Mouse (Mus musculus): ENCODE data around the gene Stra8. TPM values are rescaled to one million over a fixed set of nuclear protein-coding genes. Genes with fewer than 3 reads are reported as not detected.

The Stra8 gene
- polyA plus RNA-seq, 1 experiment from 2014 or later: not detected

- H3K4me1 ChIP-seq (replicated peaks; ENCODE audit: control insufficient read depth, insufficient read depth, low read length): no peaks in the 10 kb centered on the region
- no peak overlapping the region for H3K27ac ChIP-seq (ENCODE audit: low read depth, low read length)
- no peak overlapping the region for H3K9ac ChIP-seq (ENCODE audit: low read depth, low read length)
- no peaks in the 10 kb centered on the region for H3K27me3 ChIP-seq (ENCODE audit: control insufficient read depth, insufficient read depth, low read length)
- WGBS: 54% methylated on average over 13 of the region's 14 CpGs
- no peak overlapping the region for H3K4me2 ChIP-seq (replicated peaks; ENCODE audit: low read depth, low read length)
- DNase-seq (ENCODE audit: low spot score): peak; percentile 43
- no peaks in the 10 kb centered on the region for H3K36me3 ChIP-seq (ENCODE audit: control insufficient read depth, insufficient read depth, low read length)
- no peak overlapping the region for H3K4me3 ChIP-seq (ENCODE audit: low read depth, low read length)
- no peaks in the 10 kb centered on the region for H3K9me3 ChIP-seq (ENCODE audit: control insufficient read depth, low read length)
- no peak for ATAC-seq (ENCODE audit: low FRiP score)
These were observed 2.0 kb downstream of the Stra8 start for GRCm38 (mm10) chr6:34921941-34922340.

GRCm38 (mm10) chr6:34927156-34927555 lies 7.2 kb downstream of the Stra8 start:
- no peaks in the 10 kb centered on the region for H3K9me3 ChIP-seq (ENCODE audit: control insufficient read depth, low read length)
- no peaks in the 10 kb centered on the region for H3K4me1 ChIP-seq (replicated peaks; ENCODE audit: control insufficient read depth, insufficient read depth, low read length)
- DNase-seq (ENCODE audit: low spot score): peak; percentile 83
- no peak overlapping the region for H3K27ac ChIP-seq (ENCODE audit: low read depth, low read length)
- no peak for ATAC-seq (ENCODE audit: low FRiP score)
- no peak overlapping the region for H3K4me3 ChIP-seq (ENCODE audit: low read depth, low read length)
- 50% methylated on average over 4 of the region's 4 CpGs for WGBS
- no peak overlapping the region for H3K4me2 ChIP-seq (replicated peaks; ENCODE audit: low read depth, low read length)
- H3K36me3 ChIP-seq (ENCODE audit: control insufficient read depth, insufficient read depth, low read length): no peaks in the 10 kb centered on the region
- H3K9ac ChIP-seq (ENCODE audit: low read depth, low read length): no peak overlapping the region
- no peaks in the 10 kb centered on the region for H3K27me3 ChIP-seq (ENCODE audit: control insufficient read depth, insufficient read depth, low read length)

- ATAC-seq (ENCODE audit: low FRiP score) (no peak), DNase-seq (ENCODE audit: low spot score) (no peak)
- Histone ChIP-seq H3K27ac (ENCODE audit: low read depth, low read length) (no peak overlapping the region), H3K4me1 (replicated peaks; ENCODE audit: control insufficient read depth, insufficient read depth, low read length) (no peaks in the 10 kb centered on the region), H3K27me3 (ENCODE audit: control insufficient read depth, insufficient read depth, low read length) (no peaks in the 10 kb centered on the region), H3K4me3 (ENCODE audit: low read depth, low read length) (no peak overlapping the region), H3K9ac (ENCODE audit: low read depth, low read length) (no peak overlapping the region), H3K9me3 (ENCODE audit: control insufficient read depth, low read length) (no peaks in the 10 kb centered on the region), H3K4me2 (replicated peaks; ENCODE audit: low read depth, low read length) (no peak overlapping the region), H3K36me3 (ENCODE audit: control insufficient read depth, insufficient read depth, low read length) (no peaks in the 10 kb centered on the region)
- WGBS: 89% methylated on average over 8 of the region's 8 CpGs
These were observed 7.6 kb downstream of the Stra8 start for GRCm38 (mm10) chr6:34927594-34927993.

- H3K4me3 ChIP-seq (ENCODE audit: low read depth, low read length): no peak overlapping the region
- H3K9me3 ChIP-seq (ENCODE audit: control insufficient read depth, low read length): no peaks in the 10 kb centered on the region
- H3K4me2 ChIP-seq (replicated peaks; ENCODE audit: low read depth, low read length): no peak overlapping the region
- no peaks in the 10 kb centered on the region for H3K27me3 ChIP-seq (ENCODE audit: control insufficient read depth, insufficient read depth, low read length)
- no peaks in the 10 kb centered on the region for H3K4me1 ChIP-seq (replicated peaks; ENCODE audit: control insufficient read depth, insufficient read depth, low read length)
- no peak overlapping the region for H3K9ac ChIP-seq (ENCODE audit: low read depth, low read length)
- no peak for DNase-seq (ENCODE audit: low spot score)
- no peak for ATAC-seq (ENCODE audit: low FRiP score)
- H3K27ac ChIP-seq (ENCODE audit: low read depth, low read length): no peak overlapping the region
- H3K36me3 ChIP-seq (ENCODE audit: control insufficient read depth, insufficient read depth, low read length): no peaks in the 10 kb centered on the region
- 91% methylated on average over 1 of the region's 1 CpGs for WGBS
These were observed 12.7 kb downstream of the Stra8 start for GRCm38 (mm10) chr6:34932633-34933032.

GRCm38 (mm10) chr6:34936743-34937142 lies 16.8 kb downstream of the Stra8 start:
- Histone ChIP-seq H3K4me1 (replicated peaks; ENCODE audit: control insufficient read depth, insufficient read depth, low read length) (no peaks in the 10 kb centered on the region), H3K36me3 (ENCODE audit: control insufficient read depth, insufficient read depth, low read length) (no peaks in the 10 kb centered on the region), H3K9me3 (ENCODE audit: control insufficient read depth, low read length) (no peaks in the 10 kb centered on the region), H3K9ac (ENCODE audit: low read depth, low read length) (no peak overlapping the region), H3K27ac (ENCODE audit: low read depth, low read length) (no peak overlapping the region), H3K27me3 (ENCODE audit: control insufficient read depth, insufficient read depth, low read length) (no peaks in the 10 kb centered on the region), H3K4me2 (replicated peaks; ENCODE audit: low read depth, low read length) (no peak overlapping the region), H3K4me3 (ENCODE audit: low read depth, low read length) (no peak overlapping the region)
- no peak for ATAC-seq (ENCODE audit: low FRiP score)
- no peak for DNase-seq (ENCODE audit: low spot score)
- 69% methylated on average over 5 of the region's 5 CpGs for WGBS

GRCm38 (mm10) chr6:34938280-34938928 lies 18.4 kb downstream of the Stra8 start:
- WGBS: 70% methylated on average over 7 of the region's 7 CpGs
- Histone ChIP-seq H3K27me3 (ENCODE audit: control insufficient read depth, insufficient read depth, low read length) (no peaks in the 10 kb centered on the region), H3K4me3 (ENCODE audit: low read depth, low read length) (no peak overlapping the region), H3K4me2 (replicated peaks; ENCODE audit: low read depth, low read length) (no peak overlapping the region), H3K9me3 (ENCODE audit: control insufficient read depth, low read length) (no peaks in the 10 kb centered on the region), H3K9ac (ENCODE audit: low read depth, low read length) (no peak overlapping the region), H3K4me1 (replicated peaks; ENCODE audit: control insufficient read depth, insufficient read depth, low read length) (no peaks in the 10 kb centered on the region), H3K36me3 (ENCODE audit: control insufficient read depth, insufficient read depth, low read length) (no peaks in the 10 kb centered on the region), H3K27ac (ENCODE audit: low read depth, low read length) (no peak overlapping the region)
- DNase-seq (ENCODE audit: low spot score) (no peak), ATAC-seq (ENCODE audit: low FRiP score) (no peak)

- ATAC-seq (ENCODE audit: low FRiP score) (no peak), DNase-seq (ENCODE audit: low spot score) (no peak)
- Histone ChIP-seq H3K27me3 (ENCODE audit: control insufficient read depth, insufficient read depth, low read length) (no peaks in the 10 kb centered on the region), H3K9ac (ENCODE audit: low read depth, low read length) (no peak overlapping the region), H3K4me2 (replicated peaks; ENCODE audit: low read depth, low read length) (no peak overlapping the region), H3K36me3 (ENCODE audit: control insufficient read depth, insufficient read depth, low read length) (no peaks in the 10 kb centered on the region), H3K27ac (ENCODE audit: low read depth, low read length) (no peak overlapping the region), H3K9me3 (ENCODE audit: control insufficient read depth, low read length) (no peaks in the 10 kb centered on the region), H3K4me1 (replicated peaks; ENCODE audit: control insufficient read depth, insufficient read depth, low read length) (no peaks in the 10 kb centered on the region), H3K4me3 (ENCODE audit: low read depth, low read length) (no peak overlapping the region)
- WGBS: 56% methylated on average over 4 of the region's 4 CpGs
These were observed 19.0 kb downstream of the Stra8 start for GRCm38 (mm10) chr6:34938929-34939325.

- ATAC-seq (ENCODE audit: low FRiP score): no peak
- WGBS: 92% methylated on average over 8 of the region's 8 CpGs
- no peak overlapping the region for H3K4me2 ChIP-seq (replicated peaks; ENCODE audit: low read depth, low read length)
These were observed 19.5 kb downstream of the Stra8 start for GRCm38 (mm10) chr6:34939451-34939850.

GRCm38 (mm10) chr6:34941496-34941895 lies 21.5 kb downstream of the Stra8 start:
- H3K9ac ChIP-seq (ENCODE audit: low read depth, low read length): no peak overlapping the region
- ATAC-seq (ENCODE audit: low FRiP score) (no peak), DNase-seq (ENCODE audit: low spot score) (no peak)
- H3K4me2 ChIP-seq (replicated peaks; ENCODE audit: low read depth, low read length): no peak overlapping the region
- H3K36me3 ChIP-seq (ENCODE audit: control insufficient read depth, insufficient read depth, low read length): no peaks in the 10 kb centered on the region
- H3K9me3 ChIP-seq (ENCODE audit: control insufficient read depth, low read length): no peaks in the 10 kb centered on the region
- no peaks in the 10 kb centered on the region for H3K4me1 ChIP-seq (replicated peaks; ENCODE audit: control insufficient read depth, insufficient read depth, low read length)
- 82% methylated on average over 2 of the region's 2 CpGs for WGBS
- H3K4me3 ChIP-seq (ENCODE audit: low read depth, low read length): no peak overlapping the region
- no peak overlapping the region for H3K27ac ChIP-seq (ENCODE audit: low read depth, low read length)
- H3K27me3 ChIP-seq (ENCODE audit: control insufficient read depth, insufficient read depth, low read length): no peaks in the 10 kb centered on the region

More at GRCm38 (mm10) chr6:34939451-34939850, 19.5 kb downstream of the Stra8 start:
- no peaks in the 10 kb centered on the region for H3K9me3 ChIP-seq (ENCODE audit: control insufficient read depth, low read length)
- H3K4me1 ChIP-seq (replicated peaks; ENCODE audit: control insufficient read depth, insufficient read depth, low read length): no peaks in the 10 kb centered on the region
- H3K9ac ChIP-seq (ENCODE audit: low read depth, low read length): no peak overlapping the region
- no peak overlapping the region for H3K27ac ChIP-seq (ENCODE audit: low read depth, low read length)
- no peaks in the 10 kb centered on the region for H3K27me3 ChIP-seq (ENCODE audit: control insufficient read depth, insufficient read depth, low read length)
- no peak for DNase-seq (ENCODE audit: low spot score)
- H3K4me3 ChIP-seq (ENCODE audit: low read depth, low read length): no peak overlapping the region
- no peaks in the 10 kb centered on the region for H3K36me3 ChIP-seq (ENCODE audit: control insufficient read depth, insufficient read depth, low read length)
